Comparison of ENCODE assay signal across 11 mouse cellular contexts in the genomic region with DNA sequence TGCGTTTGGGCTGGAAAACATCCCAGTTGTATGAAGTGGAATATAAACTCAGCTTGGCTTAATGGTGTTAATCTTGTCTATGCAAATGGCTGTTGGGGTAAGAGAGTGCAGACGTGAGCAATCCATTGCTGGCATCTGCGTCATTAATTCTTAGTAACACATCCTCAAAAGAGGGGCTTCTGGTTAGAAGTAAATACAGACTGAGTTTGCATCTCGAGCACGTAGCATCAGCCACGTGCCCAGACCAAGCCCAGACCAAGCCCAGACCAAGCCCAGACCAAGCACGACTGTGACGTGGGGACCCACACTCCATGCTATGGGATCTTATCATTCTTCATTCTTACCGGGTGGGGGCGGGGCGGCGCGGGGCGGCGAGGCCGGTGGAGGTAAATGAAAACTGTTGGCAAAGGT. TPM values are rescaled to one million over a fixed set of nuclear protein-coding genes. Genes with fewer than 3 reads are reported as not detected.
A peak's percentile ranks its signal among the peaks of the same experiment; 100 is the strongest.
DNase-seq lines count a peak whose midpoint lies in the region; ATAC-seq and TF ChIP-seq lines count a peak whose summit lies in the region.
"Had no signal": no experiment of that assay in that cellular context is flagged by ENCODE, and none has a peak within 500 bp of the region (broad histone marks: within the 10 kb centered on the region; RNA-seq: fewer than 3 reads in every experiment).

No protein-coding gene starts in this region.

- 9% methylated on average over 16 of the region's 16 CpGs for WGBS in heart, embryonic 15.5 days
- 20% methylated on average over 16 of the region's 16 CpGs for WGBS in hindbrain, embryonic 16.5 days
- 28% methylated on average over 16 of the region's 16 CpGs for WGBS in midbrain, embryonic 14.5 days

- no peak overlapping the region for H3K27ac ChIP-seq in heart, embryonic 15.5 days
- no peak overlapping the region for H3K27ac ChIP-seq in hindbrain, embryonic 16.5 days (ENCODE audit: low read depth, low read length)
- H3K27ac ChIP-seq in midbrain, embryonic 14.5 days (replicated peaks; ENCODE audit: low read depth, low read length), result peak overlapping the region; percentile 6; the same call in 1 of the 2 replicates
- H3K27ac ChIP-seq: liver, embryonic 14.5 days had no signal

- H3K36me3 ChIP-seq in heart, embryonic 15.5 days, result peaks cover 7% of the 10 kb centered on the region; the same call in 1 of the 2 replicates
- H3K36me3 ChIP-seq in hindbrain, embryonic 16.5 days (ENCODE audit: control insufficient read depth, insufficient read depth, low read length), result no peaks in the 10 kb centered on the region
- H3K36me3 ChIP-seq in midbrain, embryonic 14.5 days (ENCODE audit: control insufficient read depth, insufficient read depth, low read length), result no peaks in the 10 kb centered on the region

- TF ChIP-seq POLR2A in brain, embryonic 14.5 days (IDR thresholded peaks at IDR 0.05; ENCODE audit: borderline replicate concordance, extremely low read depth, insufficient read depth, insufficient read length, poor library complexity, severe bottlenecking), result no peak

- no peaks in the 10 kb centered on the region for H3K9me3 ChIP-seq in heart, embryonic 15.5 days (replicated peaks)
- H3K9me3 ChIP-seq in hindbrain, embryonic 16.5 days (ENCODE audit: control insufficient read depth, low read length), result no peaks in the 10 kb centered on the region
- H3K9me3 ChIP-seq in midbrain, embryonic 14.5 days (ENCODE audit: control insufficient read depth, low read length), result no peaks in the 10 kb centered on the region

- H3K9ac ChIP-seq in heart, embryonic 15.5 days, result no peak overlapping the region
- H3K9ac ChIP-seq in hindbrain, embryonic 16.5 days (ENCODE audit: low read depth, low read length), result no peak overlapping the region
- no peak overlapping the region for H3K9ac ChIP-seq in midbrain, embryonic 14.5 days (replicated peaks; ENCODE audit: low read length)
- H3K9ac ChIP-seq: liver, embryonic 14.5 days had no signal

- peaks cover 25% of the 10 kb centered on the region for H3K4me1 ChIP-seq in heart, embryonic 15.5 days (replicated peaks)
- H3K4me1 ChIP-seq in hindbrain, embryonic 16.5 days (ENCODE audit: control insufficient read depth, insufficient read depth, low read depth, low read length), result peaks cover 19% of the 10 kb centered on the region
- H3K4me1 ChIP-seq in midbrain, embryonic 14.5 days (ENCODE audit: control insufficient read depth, insufficient read depth, low read length), result peaks cover 18% of the 10 kb centered on the region

- no peak for ATAC-seq in heart, embryonic 15.5 days (replicated peaks; ENCODE audit: insufficient number of reproducible peaks, insufficient read depth, low FRiP score, low read depth)
- ATAC-seq in hindbrain, embryonic 16.5 days, result no peak
- ATAC-seq in midbrain, embryonic 14.5 days (ENCODE audit: low FRiP score, low TSS enrichment), result no peak

- H3K4me2 ChIP-seq in heart, embryonic 15.5 days, result peak overlapping the region; percentile 43
- H3K4me2 ChIP-seq in hindbrain, embryonic 16.5 days (ENCODE audit: low read length), result peak overlapping the region; percentile 24; the same call in 1 of the 2 replicates
- no peak overlapping the region for H3K4me2 ChIP-seq in midbrain, embryonic 14.5 days (ENCODE audit: low read length)

- no peak for DNase-seq in heart, adult 8-10 months (ENCODE audit: low spot score)
- peak; percentile 79 for DNase-seq in brain, embryonic 14.5 days (ENCODE audit: low read depth)
- no peak for DNase-seq in midbrain, embryonic 14.5 days
- DNase-seq in MN1 (ENCODE audit: low spot score) (no peak), adipocyte (ENCODE audit: low spot score) (no peak)
- no peak for DNase-seq in frontal cortex, adult 2 months (ENCODE audit: extremely low spot score in 1 of 2, low spot score in 1 of 2)
- DNase-seq: gastrocnemius, postnatal 10 days; kidney, postnatal 14 days had no signal

- H3K27me3 ChIP-seq in heart, embryonic 15.5 days, result no peaks in the 10 kb centered on the region
- no peaks in the 10 kb centered on the region for H3K27me3 ChIP-seq in hindbrain, embryonic 16.5 days (replicated peaks; ENCODE audit: control insufficient read depth, insufficient read depth, low read length)
- H3K27me3 ChIP-seq in midbrain, embryonic 14.5 days (ENCODE audit: control insufficient read depth, insufficient read depth, low read length), result no peaks in the 10 kb centered on the region

- H3K4me3 ChIP-seq in heart, embryonic 15.5 days, result no peak overlapping the region
- no peak overlapping the region for H3K4me3 ChIP-seq in hindbrain, embryonic 16.5 days (ENCODE audit: low read length)
- H3K4me3 ChIP-seq in midbrain, embryonic 14.5 days (replicated peaks; ENCODE audit: low read depth, low read length), result no peak overlapping the region

- no peak for TF ChIP-seq CTCF in brain, embryonic 14.5 days (IDR thresholded peaks at IDR 0.05; ENCODE audit: borderline replicate concordance, extremely low read depth, insufficient read depth, insufficient read length)

RNA-seq across cellular contexts. Expression of a gene that starts 7.2 kb away (rescaled TPM):
- 12.2 and 13.5 TPM in 2 replicates for polyA plus RNA-seq in heart, embryonic 15.5 days (2015; fragmentation: Nextera tagmentation; extraction: Ambion mirVana)
- 100 to 1,000 TPM in 2 of 4 experiments, 10 to 100 TPM in 2; 78.8 to 113 (median 105) TPM for total RNA-seq in heart, adult 8-10 months (2022)
- 11.5 and 19.3 TPM in 2 replicates for polyA plus RNA-seq in brain, embryonic 14.5 days (2012; rRNA removed)
- polyA plus RNA-seq in hindbrain, embryonic 16.5 days (2015; fragmentation: Nextera tagmentation; extraction: Ambion mirVana), result 4.3 and 4.8 TPM in 2 replicates
- 4.4 and 4.9 TPM in 2 replicates for polyA plus RNA-seq in midbrain, embryonic 14.5 days (2014; fragmentation: Nextera tagmentation; extraction: Ambion mirVana)
- 16.2 and 17.0 TPM in 2 replicates for polyA plus RNA-seq in frontal cortex, adult 2 months (2012; rRNA removed)

RNA-seq across cellular contexts. Expression of a gene that starts 47.0 kb away (rescaled TPM):
- 122 and 124 TPM in 2 replicates for polyA plus RNA-seq in heart, embryonic 15.5 days (2015; fragmentation: Nextera tagmentation; extraction: Ambion mirVana)
- total RNA-seq in heart, adult 8-10 months (2022), result 100 to 1,000 TPM; 257 to 301 (median 279) TPM
- 18.7 and 30.8 TPM in 2 replicates for polyA plus RNA-seq in brain, embryonic 14.5 days (2012; rRNA removed)
- 94.4 and 95.3 TPM in 2 replicates for polyA plus RNA-seq in hindbrain, embryonic 16.5 days (2015; fragmentation: Nextera tagmentation; extraction: Ambion mirVana)
- polyA plus RNA-seq in midbrain, embryonic 14.5 days (2014; fragmentation: Nextera tagmentation; extraction: Ambion mirVana), result 54.2 and 70.8 TPM in 2 replicates
- polyA plus RNA-seq in frontal cortex, adult 2 months (2012; rRNA removed), result 43.7 and 53.4 TPM in 2 replicates
